Mouse (Mus musculus) embryo, embryonic 9.5 days (tissue): ENCODE results near the gene Grn.
"Not testable (repeated sequence)": the region's sequence is repeated elsewhere in the genome, so short reads cannot be mapped to it uniquely, and the experiment has no call there.

Source experiments
- DNase-seq: peaks from one replicate; pipeline ENCODE4 v3.0.0-alpha.2; 2017; ENCODE audit errors: extremely low spot score

Grn gene

GRCm38 (mm10) chr11:102401898-102402500, 28.1 kb upstream of the Grn start:
- DNase-seq = no peak

- DNase-seq = no peak
Measured at GRCm38 (mm10) chr11:102403657-102404056, 26.5 kb upstream of the Grn start.

- no peak for DNase-seq
Measured at GRCm38 (mm10) chr11:102404161-102405010, 25.7 kb upstream of the Grn start.

- no peak for DNase-seq
Measured at GRCm38 (mm10) chr11:102405544-102406285, 24.4 kb upstream of the Grn start.

GRCm38 (mm10) chr11:102406401-102406800, 23.7 kb upstream of the Grn start:
- DNase-seq = no peak

- peak; percentile 91 for DNase-seq
Measured at GRCm38 (mm10) chr11:102406900-102407833, 22.9 kb upstream of the Grn start.

GRCm38 (mm10) chr11:102407834-102408215, 22.3 kb upstream of the Grn start, which contains the start of gene Slc25a39:
Gene Slc25a39 (minus strand): TSS chr11:102407946.
- DNase-seq = no peak

GRCm38 (mm10) chr11:102408344-102408876, 21.7 kb upstream of the Grn start:
- DNase-seq = peak; percentile 96

- DNase-seq = no peak
Measured at GRCm38 (mm10) chr11:102408888-102409794, 21.0 kb upstream of the Grn start.

GRCm38 (mm10) chr11:102409795-102410330, 20.3 kb upstream of the Grn start:
- DNase-seq = no peak

GRCm38 (mm10) chr11:102410345-102410744, 19.8 kb upstream of the Grn start:
- not testable (repeated sequence) for DNase-seq

GRCm38 (mm10) chr11:102411061-102411460, 19.1 kb upstream of the Grn start:
- no peak for DNase-seq

- peak; percentile 87 for DNase-seq
Measured at GRCm38 (mm10) chr11:102411704-102412103, 18.4 kb upstream of the Grn start.

GRCm38 (mm10) chr11:102413059-102413458, 17.1 kb upstream of the Grn start:
- DNase-seq = no peak

- DNase-seq = no peak
Measured at GRCm38 (mm10) chr11:102415034-102415802, 14.9 kb upstream of the Grn start.

GRCm38 (mm10) chr11:102417160-102417559, 13.0 kb upstream of the Grn start:
- no peak for DNase-seq

- DNase-seq = no peak
Measured at GRCm38 (mm10) chr11:102418887-102419286, 11.2 kb upstream of the Grn start.

- DNase-seq = no peak
Measured at GRCm38 (mm10) chr11:102421559-102421958, 8.6 kb upstream of the Grn start.

GRCm38 (mm10) chr11:102424666-102425065, 5.4 kb upstream of the Grn start:
- DNase-seq = no peak
